Mouse (Mus musculus) lung, embryonic 14.5 days (tissue): ENCODE measurements around the gene Abca2. TPM values are rescaled to one million over a fixed set of nuclear protein-coding genes. Genes with fewer than 3 reads are reported as not detected.
A peak's percentile ranks its signal among the peaks of the same experiment; 100 is the strongest.

ENCODE experiments used
- ATAC-seq: fragments of 200-750 bp; cut with Nextera tagmentation; 2 replicates; pipeline ENCODE4 v1.8.0; 2017; ENCODE audit warnings: mild to moderate bottlenecking, moderate TSS enrichment, moderate library complexity; ENCODE audit not compliant: insufficient read depth
- DNase-seq: peaks from one replicate; pipeline ENCODE4 v3.0.0-alpha.2; 2015
- H3K27ac ChIP-seq: fragments of 300-500 bp; sonication (generic); 2 replicates; pipeline ENCODE4 v1.5.1; 2014; ENCODE audit warnings: low read depth, mild to moderate bottlenecking, moderate library complexity
- H3K27me3 ChIP-seq: fragments of 300-500 bp; sonication (generic); 2 replicates; pipeline ENCODE4 v1.6.1; 2014; ENCODE audit warnings: low read length, control low read depth; ENCODE audit not compliant: insufficient read depth
- H3K36me3 ChIP-seq: fragments of 300-500 bp; sonication (generic); 2 replicates; pipeline ENCODE4 v1.6.1; 2014; ENCODE audit warnings: control low read depth; ENCODE audit not compliant: insufficient read depth
- H3K4me1 ChIP-seq: fragments of 300-500 bp; sonication (generic); 2 replicates; pipeline ENCODE4 v1.6.1; 2014; ENCODE audit warnings: antibody characterized with exemption, control low read depth; ENCODE audit not compliant: insufficient read depth
- H3K4me2 ChIP-seq: fragments of 300-500 bp; sonication (generic); 2 replicates; pipeline ENCODE4 v1.6.1; 2014; ENCODE audit warnings: mild to moderate bottlenecking
- H3K4me3 ChIP-seq: fragments of 300-500 bp; sonication (generic); 2 replicates; pipeline ENCODE4 v1.5.1; 2014; ENCODE audit warnings: low read depth, low read length
- H3K9ac ChIP-seq: fragments of 300-500 bp; sonication (generic); 2 replicates; pipeline ENCODE4 v1.6.1; 2014
- H3K9me3 ChIP-seq: fragments of 300-500 bp; sonication (generic); 2 replicates; pipeline ENCODE4 v1.6.1; 2016; ENCODE audit warnings: low read depth, low read length, control low read depth
- CTCF ChIP-seq: IDR thresholded peaks from 2 replicates; pipeline ENCODE4 v1.5.1; 2016; ENCODE audit warnings: antibody characterized with exemption, low read depth
- WGBS: fragments of 180-500 bp; shearing (Covaris S2); extraction: QIAGEN DNeasy Blood & Tissue Kit; methylation state at CpG from one replicate; pipeline ENCODE4 v1.1.7; 2014; 5-methylcytosine and 5-hydroxymethylcytosine counted together
- polyA plus RNA-seq: library from polyadenylated mRNA; unstranded; fragments of >200 nt; fragmentation: Nextera tagmentation; extraction: Ambion mirVana; gene quantifications from 2 replicates; pipeline ENCODE4 v1.2.1, GENCODE M21; 2014

Abca2 gene
- polyA plus RNA-seq: 3.9 and 4.6 TPM in 2 replicates

DNA sequence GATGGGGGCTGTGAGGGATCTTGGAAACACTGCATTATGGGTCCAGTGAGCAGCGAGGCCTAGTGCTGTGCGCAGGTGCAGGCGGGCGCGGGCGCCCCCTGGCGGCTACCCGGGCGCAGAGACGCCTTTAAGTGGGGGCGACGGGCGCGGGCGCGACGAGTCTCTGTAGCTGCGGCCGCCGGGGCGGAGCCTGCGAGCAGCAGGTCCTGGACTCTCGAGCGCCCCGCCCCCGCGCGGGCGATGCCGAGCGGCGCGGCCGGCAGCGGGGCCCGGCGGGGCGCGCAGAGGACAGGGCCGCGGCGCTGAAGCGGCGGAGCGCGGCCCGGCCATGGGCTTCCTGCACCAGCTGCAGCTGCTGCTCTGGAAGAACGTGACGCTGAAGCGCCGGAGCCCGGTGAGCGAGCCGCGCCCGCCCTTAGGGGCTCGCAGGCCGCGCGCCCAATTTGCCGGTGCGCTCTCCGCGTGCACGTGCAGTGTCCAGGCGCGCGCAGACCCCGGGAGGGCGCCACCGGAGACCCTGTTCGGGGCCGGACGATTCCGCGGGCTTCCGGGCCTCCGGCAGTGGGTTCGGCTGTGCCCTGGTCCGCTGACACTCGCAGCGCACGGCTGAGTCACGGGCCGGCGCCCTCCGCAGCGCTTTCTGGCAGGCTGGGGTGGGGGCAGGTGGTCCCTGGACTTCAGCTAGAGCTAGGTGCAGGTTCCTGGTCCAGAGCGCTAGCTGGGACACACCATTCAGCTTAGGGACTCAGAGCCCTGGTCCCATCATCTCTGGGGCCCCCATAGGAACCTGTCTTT lies at the start of gene Abca2:
TSS of gene Abca2 (plus strand) at position 262 of the 795 bp plus-strand sequence.
- under 1% methylated on average over 74 of the region's 89 CpGs for WGBS
- no peaks in the 10 kb centered on the region for H3K9me3 ChIP-seq
- peak within 1 kb of the TSS; percentile 66 for H3K4me3 ChIP-seq
- ATAC-seq (peak; percentile 90), DNase-seq (peak; percentile 95)
- H3K9ac ChIP-seq: peak within 1 kb of the TSS; percentile 68
- H3K27me3 ChIP-seq: peaks cover 41% of the 10 kb centered on the region
- H3K36me3 ChIP-seq: no peaks in the 10 kb centered on the region
- H3K4me1 ChIP-seq: no peaks in the 10 kb centered on the region
- no peak within 1 kb of the TSS for H3K27ac ChIP-seq
- H3K4me2 ChIP-seq: peak within 1 kb of the TSS; percentile 97
- TF ChIP-seq CTCF: peak; percentile 75

DNA sequence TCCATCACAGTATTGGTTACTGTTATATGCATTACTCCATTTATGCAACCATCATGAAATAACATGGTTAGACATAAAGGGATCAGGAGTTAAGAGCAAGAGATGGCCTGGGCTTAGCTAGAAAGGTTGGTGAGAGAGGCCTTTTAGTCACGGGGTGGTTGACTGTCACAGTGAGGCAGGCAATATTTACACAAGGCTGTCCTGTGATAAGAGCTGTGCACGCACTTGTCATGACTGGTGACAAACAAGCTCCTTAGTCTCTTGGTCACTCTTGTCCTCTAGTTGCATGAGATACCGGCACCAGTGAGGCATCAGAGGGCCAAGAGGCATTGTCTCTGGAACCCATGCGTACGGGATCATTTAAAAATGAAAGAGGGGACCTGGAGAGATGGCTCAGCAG lies 44.0 kb upstream of the Abca2 start:
- no peak for TF ChIP-seq CTCF
- no peaks in the 10 kb centered on the region for H3K27me3 ChIP-seq
- DNase-seq (no peak), ATAC-seq (no peak)
- H3K27ac ChIP-seq: no peak overlapping the region
- no peak overlapping the region for H3K4me3 ChIP-seq
- no peak overlapping the region for H3K4me2 ChIP-seq
- no peaks in the 10 kb centered on the region for H3K9me3 ChIP-seq
- WGBS: 48% methylated on average over 5 of the region's 5 CpGs
- H3K4me1 ChIP-seq: no peaks in the 10 kb centered on the region
- H3K9ac ChIP-seq: no peak overlapping the region
- H3K36me3 ChIP-seq: no peaks in the 10 kb centered on the region

DNA sequence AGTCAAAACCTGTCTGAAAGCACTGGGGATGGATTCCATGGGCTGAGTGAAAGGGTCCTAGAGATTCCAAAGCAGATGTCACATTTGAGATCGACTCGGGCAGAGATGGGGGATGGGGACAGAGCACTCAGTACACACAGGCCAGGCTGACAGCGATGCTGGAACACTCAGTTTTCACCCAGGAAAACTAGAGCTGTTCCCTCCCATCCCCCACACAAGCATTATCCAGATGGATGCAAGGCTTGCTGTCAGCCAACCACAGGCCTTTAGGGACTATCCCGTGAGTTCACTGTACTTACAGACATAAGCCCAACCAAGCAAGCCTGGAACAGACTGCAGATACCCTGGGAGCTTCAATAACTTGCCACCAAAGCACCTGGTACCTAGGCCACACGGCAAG lies 37.2 kb upstream of the Abca2 start:
- Histone ChIP-seq H3K27me3 (peaks cover 19% of the 10 kb centered on the region), H3K9ac (no peak overlapping the region), H3K4me3 (no peak overlapping the region), H3K36me3 (no peaks in the 10 kb centered on the region), H3K4me1 (0 out of 2 replicates have a peak, but pooled peaks cover 8% of the 10 kb centered on the region), H3K27ac (no peak overlapping the region), H3K9me3 (no peaks in the 10 kb centered on the region), H3K4me2 (no peak overlapping the region)
- WGBS: 46% methylated on average over 5 of the region's 5 CpGs
- TF ChIP-seq CTCF: no peak
- DNase-seq (no peak), ATAC-seq (no peak)

DNA sequence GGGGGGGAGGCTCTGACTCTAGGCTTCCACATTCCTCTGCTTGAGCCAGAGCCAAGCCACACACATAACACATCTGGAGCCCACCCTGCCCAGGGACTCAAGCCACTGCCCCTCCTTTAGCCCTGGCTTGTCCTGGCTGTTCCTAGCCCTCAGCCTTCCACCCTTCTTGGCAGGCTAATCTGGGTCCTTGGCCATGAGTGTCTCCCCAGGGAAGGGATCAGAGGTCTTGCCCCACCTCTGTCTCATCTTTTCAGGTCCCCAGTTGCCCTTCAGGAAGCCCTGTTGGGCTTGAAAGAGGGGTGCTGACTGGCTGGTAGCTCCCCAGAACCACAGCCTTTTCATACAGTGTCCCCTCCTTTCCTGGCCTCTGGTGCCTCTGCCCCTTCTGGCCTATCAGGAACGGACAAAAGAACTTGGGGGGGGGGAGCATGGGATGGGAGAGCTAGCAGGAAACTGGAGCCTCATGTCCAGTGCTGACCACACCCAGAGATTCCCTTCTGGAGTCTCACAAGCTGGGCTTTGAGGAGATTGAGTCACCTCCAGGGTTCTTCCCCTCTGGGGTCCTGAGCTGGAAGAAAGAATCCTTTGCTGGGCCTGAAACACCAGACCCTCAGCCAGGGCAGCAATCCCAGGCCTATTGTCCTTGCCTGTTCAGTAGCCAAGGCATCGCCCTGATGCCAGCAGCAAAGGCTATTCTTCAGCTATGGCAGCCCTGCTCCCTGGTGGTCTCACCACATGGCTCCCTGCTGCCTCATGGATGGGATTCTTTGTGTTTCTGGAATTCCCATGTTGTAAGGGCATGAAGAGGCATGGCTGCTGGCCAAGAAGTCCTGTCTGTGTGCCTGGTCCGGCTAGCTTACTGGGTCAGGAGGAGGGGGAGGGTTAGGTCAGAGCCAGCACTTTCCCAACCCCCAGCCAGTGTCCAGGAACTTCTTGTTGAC lies 34.0 kb upstream of the Abca2 start:
- 37% methylated on average over 3 of the region's 3 CpGs for WGBS
- Histone ChIP-seq H3K4me2 (no peak overlapping the region), H3K27me3 (peaks cover 47% of the 10 kb centered on the region), H3K27ac (no peak overlapping the region), H3K4me1 (0 out of 2 replicates have a peak, but pooled peaks cover 8% of the 10 kb centered on the region), H3K9ac (no peak overlapping the region), H3K36me3 (no peaks in the 10 kb centered on the region), H3K9me3 (no peaks in the 10 kb centered on the region), H3K4me3 (no peak overlapping the region)
- ATAC-seq (peak; percentile 60; the same call in 1 of the 2 replicates), DNase-seq (peak; percentile 39)
- TF ChIP-seq CTCF: no peak

DNA sequence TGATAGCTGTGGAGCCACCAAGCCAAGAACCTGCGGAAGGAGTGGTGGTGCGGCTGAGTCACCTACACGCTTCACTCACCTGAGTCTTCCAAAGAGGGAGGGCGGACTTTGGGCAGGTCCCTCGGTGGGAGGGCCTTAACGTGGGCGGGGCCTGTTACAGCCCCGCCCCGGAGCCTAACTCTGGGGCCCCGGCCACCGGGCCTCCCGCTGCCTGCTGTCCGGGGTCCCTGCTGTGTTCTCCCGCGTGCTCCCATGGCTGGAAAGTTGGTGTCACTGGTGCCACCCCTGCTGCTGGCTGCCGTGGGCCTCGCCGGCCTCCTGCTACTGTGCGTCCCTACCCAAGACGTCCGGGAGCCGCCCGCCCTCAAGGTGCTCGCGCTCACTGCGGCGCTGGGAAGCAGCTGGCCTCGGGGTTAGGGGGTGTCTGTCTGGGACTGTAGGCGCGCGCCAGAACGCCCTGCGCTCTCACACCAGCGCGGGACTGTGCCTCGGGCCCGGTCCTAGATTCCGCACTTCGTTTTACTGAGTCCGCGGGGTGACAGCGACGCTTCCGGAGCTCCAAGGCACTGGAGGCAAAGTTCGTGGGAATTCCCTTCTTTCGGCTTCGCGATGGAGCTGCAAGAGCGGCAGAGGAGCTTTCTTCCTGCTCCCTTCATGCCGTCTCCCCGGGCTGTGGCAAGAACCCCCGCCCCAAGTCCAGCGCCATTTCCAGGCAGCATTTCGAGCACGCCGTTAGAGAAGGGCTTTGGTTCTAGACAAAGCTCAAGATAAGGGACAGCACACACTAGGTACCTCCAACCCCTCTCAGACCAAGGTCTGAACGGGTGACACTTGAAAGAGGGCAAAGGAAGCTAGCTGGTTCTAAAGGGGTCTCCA lies 32.5 kb upstream of the Abca2 start, which contains the start of gene Entpd2:
TSS of gene Entpd2 (plus strand) at position 154 of the 876 bp plus-strand sequence.
- ATAC-seq: peak; percentile 58
- Histone ChIP-seq H3K27ac (no peak within 1 kb of the TSS), H3K27me3 (peaks cover 61% of the 10 kb centered on the region), H3K4me1 (0 out of 2 replicates have a peak, but pooled peaks cover 8% of the 10 kb centered on the region), H3K4me3 (peak within 1 kb of the TSS; percentile 36), H3K4me2 (peak within 1 kb of the TSS; percentile 76), H3K36me3 (no peaks in the 10 kb centered on the region), H3K9ac (peak within 1 kb of the TSS; percentile 36; the same call in 1 of the 2 replicates), H3K9me3 (no peaks in the 10 kb centered on the region)
- 2% methylated on average over 57 of the region's 57 CpGs for WGBS
- DNase-seq: peak; percentile 72
- TF ChIP-seq CTCF: peak; percentile 29; the same call in 1 of the 2 replicates

DNA sequence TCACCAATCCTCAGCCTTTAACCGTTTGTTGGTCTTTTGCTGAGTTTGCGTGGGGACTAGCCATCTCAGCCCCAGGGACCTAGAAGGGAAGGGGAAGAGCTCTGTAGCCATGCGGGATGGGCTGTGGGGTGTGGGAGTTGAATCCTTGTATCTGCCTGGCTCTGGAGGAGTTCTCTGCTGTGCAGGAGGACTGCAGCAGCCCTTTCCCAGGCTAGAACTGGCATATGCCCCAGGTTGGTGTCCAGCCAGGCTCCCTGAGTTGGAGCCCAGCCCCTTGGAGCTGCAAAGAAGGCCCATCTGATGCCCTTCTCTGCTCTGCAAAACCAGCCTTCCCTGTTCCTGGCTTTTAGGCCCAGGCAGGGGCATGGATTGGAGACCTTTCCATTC lies 31.9 kb upstream of the Abca2 start:
- Histone ChIP-seq H3K27ac (no peak overlapping the region), H3K36me3 (no peaks in the 10 kb centered on the region), H3K4me1 (0 out of 2 replicates have a peak, but pooled peaks cover 8% of the 10 kb centered on the region), H3K4me2 (peak overlapping the region; percentile 76), H3K27me3 (peaks cover 68% of the 10 kb centered on the region), H3K9ac (no peak overlapping the region), H3K9me3 (no peaks in the 10 kb centered on the region), H3K4me3 (peak overlapping the region; percentile 36)
- no peak for ATAC-seq
- no peak for TF ChIP-seq CTCF
- no peak for DNase-seq
- 34% methylated on average over 3 of the region's 3 CpGs for whole genome bisulfite sequencing
